In the genomic region with DNA sequence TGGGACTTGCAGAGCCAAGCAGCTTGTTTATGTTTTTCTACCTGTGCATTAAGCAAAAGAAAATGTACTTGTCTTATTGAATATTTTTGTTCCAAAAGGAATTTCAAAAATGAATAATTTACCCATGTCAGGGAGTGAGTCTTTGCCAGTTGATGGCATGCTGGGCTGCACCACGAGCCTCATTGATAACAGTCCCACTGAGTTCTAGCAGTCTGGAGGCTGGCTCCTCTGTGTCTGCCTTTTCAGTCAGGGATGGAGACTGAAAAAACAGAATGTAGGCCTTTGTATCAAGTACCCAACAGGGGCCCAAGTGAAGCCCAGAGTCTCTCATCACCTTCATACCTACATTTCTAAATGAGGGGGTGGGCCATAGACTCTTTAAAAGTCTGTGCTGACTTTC, we compare ENCODE assay signal across 30 mouse cellular contexts.
DNase-seq lines count a peak whose midpoint lies in the region; ATAC-seq and TF ChIP-seq lines count a peak whose summit lies in the region.
"Had no signal": no experiment of that assay in that cellular context is flagged by ENCODE, and none has a peak within 500 bp of the region (broad histone marks: within the 10 kb centered on the region; RNA-seq: fewer than 3 reads in every experiment).

No protein-coding gene starts in this region.

- intact Hi-C loops in left cerebral cortex, adult 2 months (cut with DNase I), result no loop called here

- TF ChIP-seq CTCF in left cerebral cortex, adult 2 months (IDR thresholded peaks at IDR 0.05), result no peak

- WGBS in forebrain, embryonic 12.5 days, result 27% methylated on average over 1 of the region's 1 CpGs
- whole genome bisulfite sequencing in forebrain, embryonic 10.5 days, result 36% methylated on average over 1 of the region's 1 CpGs
- 31% methylated on average over 1 of the region's 1 CpGs for WGBS in midbrain, embryonic 13.5 days
- 60% methylated on average over 1 of the region's 1 CpGs for WGBS in midbrain, embryonic 10.5 days
- WGBS in forebrain, embryonic 13.5 days, result 15% methylated on average over 1 of the region's 1 CpGs
- WGBS in hindbrain, embryonic 16.5 days, result 16% methylated on average over 1 of the region's 1 CpGs

- no peak overlapping the region for H3K9ac ChIP-seq in forebrain, embryonic 12.5 days
- no peak overlapping the region for H3K9ac ChIP-seq in midbrain, embryonic 13.5 days (replicated peaks)
- no peak overlapping the region for H3K9ac ChIP-seq in forebrain, embryonic 13.5 days
- no peak overlapping the region for H3K9ac ChIP-seq in hindbrain, embryonic 16.5 days (ENCODE audit: low read depth, low read length)
- H3K9ac ChIP-seq: heart, embryonic 13.5 days; limb, embryonic 15.5 days; liver, embryonic 13.5 days had no signal

- H3K27ac ChIP-seq in forebrain, embryonic 12.5 days, result no peak overlapping the region
- H3K27ac ChIP-seq in forebrain, embryonic 10.5 days, result no peak overlapping the region
- no peak overlapping the region for H3K27ac ChIP-seq in midbrain, embryonic 13.5 days
- H3K27ac ChIP-seq in midbrain, embryonic 10.5 days (replicated peaks), result no peak overlapping the region
- no peak overlapping the region for H3K27ac ChIP-seq in forebrain, embryonic 13.5 days
- H3K27ac ChIP-seq in hindbrain, embryonic 16.5 days (ENCODE audit: low read depth, low read length), result no peak overlapping the region
- no peak overlapping the region for H3K27ac ChIP-seq in left cerebral cortex, adult 2 months
- H3K27ac ChIP-seq: heart, embryonic 13.5 days; kidney, postnatal 0 days; limb, embryonic 10.5 days; limb, embryonic 15.5 days; liver, embryonic 13.5 days; stomach, postnatal 0 days had no signal

- ATAC-seq in forebrain, embryonic 12.5 days (ENCODE audit: low FRiP score), result 0 out of 2 replicates have a peak, but pooled peaks have one; percentile 14
- ATAC-seq in midbrain, embryonic 13.5 days, result peak; percentile 70
- ATAC-seq in forebrain, embryonic 13.5 days, result peak; percentile 38; the same call in 1 of the 2 replicates
- peak; percentile 70 for ATAC-seq in hindbrain, embryonic 16.5 days
- ATAC-seq: intestine, embryonic 16.5 days; lung, postnatal 0 days; Patski had no signal

- peaks cover 10% of the 10 kb centered on the region; the same call in 1 of the 2 replicates for H3K4me1 ChIP-seq in forebrain, embryonic 12.5 days
- H3K4me1 ChIP-seq in forebrain, embryonic 10.5 days, result peaks cover 18% of the 10 kb centered on the region
- peaks cover 15% of the 10 kb centered on the region for H3K4me1 ChIP-seq in midbrain, embryonic 13.5 days (replicated peaks)
- H3K4me1 ChIP-seq in midbrain, embryonic 10.5 days, result peaks cover 14% of the 10 kb centered on the region
- H3K4me1 ChIP-seq in forebrain, embryonic 13.5 days, result peaks cover 10% of the 10 kb centered on the region
- H3K4me1 ChIP-seq in hindbrain, embryonic 16.5 days (ENCODE audit: control insufficient read depth, insufficient read depth, low read depth, low read length), result peaks cover 6% of the 10 kb centered on the region; the same call in 1 of the 2 replicates
- H3K4me1 ChIP-seq: heart, embryonic 13.5 days; limb, embryonic 10.5 days; limb, embryonic 15.5 days; liver, embryonic 13.5 days; megakaryocyte, embryonic 14.5 days had no signal

- H3K36me3 ChIP-seq in forebrain, embryonic 12.5 days (replicated peaks), result no peaks in the 10 kb centered on the region
- H3K36me3 ChIP-seq in forebrain, embryonic 10.5 days (replicated peaks), result no peaks in the 10 kb centered on the region
- no peaks in the 10 kb centered on the region for H3K36me3 ChIP-seq in midbrain, embryonic 13.5 days
- H3K36me3 ChIP-seq in midbrain, embryonic 10.5 days, result no peaks in the 10 kb centered on the region
- no peaks in the 10 kb centered on the region for H3K36me3 ChIP-seq in forebrain, embryonic 13.5 days (ENCODE audit: poor library complexity, severe bottlenecking)
- no peaks in the 10 kb centered on the region for H3K36me3 ChIP-seq in hindbrain, embryonic 16.5 days (ENCODE audit: control insufficient read depth, insufficient read depth, low read length)
- H3K36me3 ChIP-seq: heart, embryonic 13.5 days; limb, embryonic 10.5 days; limb, embryonic 15.5 days; liver, embryonic 13.5 days had no signal

- H3K4me2 ChIP-seq in forebrain, embryonic 12.5 days, result no peak overlapping the region
- no peak overlapping the region for H3K4me2 ChIP-seq in midbrain, embryonic 13.5 days (replicated peaks)
- H3K4me2 ChIP-seq in forebrain, embryonic 13.5 days, result no peak overlapping the region
- H3K4me2 ChIP-seq in hindbrain, embryonic 16.5 days (ENCODE audit: low read length), result no peak overlapping the region
- H3K4me2 ChIP-seq: heart, embryonic 13.5 days; limb, embryonic 15.5 days; liver, embryonic 13.5 days had no signal

- H3K27me3 ChIP-seq in forebrain, embryonic 12.5 days, result no peaks in the 10 kb centered on the region
- no peaks in the 10 kb centered on the region for H3K27me3 ChIP-seq in forebrain, embryonic 10.5 days (ENCODE audit: poor library complexity, severe bottlenecking)
- H3K27me3 ChIP-seq in midbrain, embryonic 13.5 days, result no peaks in the 10 kb centered on the region
- no peaks in the 10 kb centered on the region for H3K27me3 ChIP-seq in midbrain, embryonic 10.5 days (ENCODE audit: low read depth, poor library complexity, severe bottlenecking)
- no peaks in the 10 kb centered on the region for H3K27me3 ChIP-seq in forebrain, embryonic 13.5 days
- H3K27me3 ChIP-seq in hindbrain, embryonic 16.5 days (replicated peaks; ENCODE audit: control insufficient read depth, insufficient read depth, low read length), result no peaks in the 10 kb centered on the region
- H3K27me3 ChIP-seq: heart, embryonic 13.5 days; limb, embryonic 15.5 days; liver, embryonic 13.5 days; megakaryocyte, embryonic 14.5 days; Patski had no signal

- no peaks in the 10 kb centered on the region for H3K9me3 ChIP-seq in forebrain, embryonic 12.5 days
- H3K9me3 ChIP-seq in forebrain, embryonic 10.5 days, result no peaks in the 10 kb centered on the region
- no peaks in the 10 kb centered on the region for H3K9me3 ChIP-seq in midbrain, embryonic 13.5 days
- no peaks in the 10 kb centered on the region for H3K9me3 ChIP-seq in midbrain, embryonic 10.5 days (replicated peaks)
- no peaks in the 10 kb centered on the region for H3K9me3 ChIP-seq in forebrain, embryonic 13.5 days (replicated peaks)
- no peaks in the 10 kb centered on the region for H3K9me3 ChIP-seq in hindbrain, embryonic 16.5 days (ENCODE audit: control insufficient read depth, low read length)
- H3K9me3 ChIP-seq: heart, embryonic 13.5 days; limb, embryonic 10.5 days; limb, embryonic 15.5 days; liver, embryonic 13.5 days had no signal

- DNase-seq in forebrain, embryonic 10.5 days (ENCODE audit: extremely low spot score, low spot score), result no peak
- no peak for DNase-seq in midbrain, embryonic 10.5 days (ENCODE audit: low spot score)
- no peak for DNase-seq in left cerebral cortex, adult 2 months (ENCODE audit: extremely low spot score in 1 of 2, low spot score in 2 of 2)
- DNase-seq in cerebellum, adult 18-20 months, result no peak
- DNase-seq: adrenal gland, postnatal 10 days; cerebellum, adult 9-10 months; cerebellum, postnatal 36 days; heart, postnatal 10 days; kidney, adult 8-10 months; kidney, postnatal 4 days; liver, embryonic 13.5 days; lung, adult 18-20 months; lung, postnatal 4 days; right cerebral cortex, adult 18-20 months; right cerebral cortex, postnatal 4 days; thymus, adult 18-20 months; thymus, postnatal 36 days had no signal

- no peak overlapping the region for H3K4me3 ChIP-seq in forebrain, embryonic 12.5 days (replicated peaks)
- H3K4me3 ChIP-seq in forebrain, embryonic 10.5 days, result no peak overlapping the region
- H3K4me3 ChIP-seq in midbrain, embryonic 13.5 days (replicated peaks), result no peak overlapping the region
- H3K4me3 ChIP-seq in midbrain, embryonic 10.5 days, result no peak overlapping the region
- no peak overlapping the region for H3K4me3 ChIP-seq in forebrain, embryonic 13.5 days
- no peak overlapping the region for H3K4me3 ChIP-seq in hindbrain, embryonic 16.5 days (ENCODE audit: low read length)
- H3K4me3 ChIP-seq in left cerebral cortex, adult 2 months, result no peak overlapping the region
- H3K4me3 ChIP-seq: heart, embryonic 13.5 days; limb, embryonic 10.5 days; limb, embryonic 15.5 days; liver, embryonic 13.5 days; megakaryocyte, embryonic 14.5 days had no signal

Comparison
In these comparisons a context has a peak if more than half of its experiments do, and no peak if none do; other contexts are left out.
1. ATAC-seq: peak in every context shown above with its lines; median percentile 70 in midbrain, embryonic 13.5 days; 70 in hindbrain, embryonic 16.5 days; 38 in forebrain, embryonic 13.5 days; 14 in forebrain, embryonic 12.5 days.